In the genomic region with DNA sequence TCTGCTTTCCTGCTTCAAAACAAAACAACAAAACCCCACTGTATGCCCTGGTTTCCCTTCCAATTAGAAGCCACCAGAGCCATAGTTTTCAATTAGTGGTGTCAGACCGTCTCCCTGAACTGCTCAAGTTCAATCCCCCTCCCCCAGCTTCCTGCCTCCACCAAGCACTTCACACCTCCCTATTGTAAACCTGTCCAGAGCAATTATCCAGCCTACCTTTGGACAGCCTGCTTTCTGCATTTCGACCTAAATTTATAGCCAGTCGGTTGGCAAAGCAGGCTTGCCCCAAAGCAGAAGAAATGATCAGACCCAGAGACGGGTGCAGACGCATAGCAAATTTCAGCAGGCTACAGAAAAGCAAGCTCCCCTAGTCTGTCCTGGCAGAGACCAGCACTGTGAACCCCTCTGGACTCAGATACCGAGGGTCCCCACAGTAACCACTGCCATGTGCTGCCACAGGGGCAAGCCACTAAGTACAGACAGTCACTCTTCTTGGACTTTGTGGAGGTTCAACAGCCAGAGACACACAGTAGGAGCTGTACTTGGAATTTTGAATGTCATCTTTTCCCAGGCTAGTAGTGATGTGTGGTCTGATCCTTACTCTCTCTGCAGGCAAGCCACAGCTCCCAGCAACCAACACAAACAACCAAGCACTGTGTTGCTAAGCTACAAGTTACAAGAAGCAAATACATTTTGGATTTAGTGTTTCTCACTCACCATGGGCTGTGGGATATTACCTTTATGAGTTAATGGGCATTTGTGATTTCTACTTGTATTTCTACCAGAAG, we compare ENCODE assay signal across 12 mouse cellular contexts. TPM values are rescaled to one million over a fixed set of nuclear protein-coding genes. Genes with fewer than 3 reads are reported as not detected.
DNase-seq lines count a peak whose midpoint lies in the region; ATAC-seq lines count a peak whose summit lies in the region.
"Had no signal": no experiment of that assay in that cellular context is flagged by ENCODE, and none has a peak within 500 bp of the region (broad histone marks: within the 10 kb centered on the region; RNA-seq: fewer than 3 reads in every experiment).

No protein-coding gene starts in this region.

- H3K36me3 ChIP-seq in midbrain, embryonic 10.5 days, result no peaks in the 10 kb centered on the region
- no peaks in the 10 kb centered on the region for H3K36me3 ChIP-seq in midbrain, embryonic 13.5 days
- H3K36me3 ChIP-seq in forebrain, embryonic 13.5 days (ENCODE audit: poor library complexity, severe bottlenecking), result no peaks in the 10 kb centered on the region
- no peaks in the 10 kb centered on the region for H3K36me3 ChIP-seq in intestine, embryonic 16.5 days (ENCODE audit: control insufficient read depth, insufficient read depth, low read length)
- no peaks in the 10 kb centered on the region for H3K36me3 ChIP-seq in stomach, embryonic 14.5 days (ENCODE audit: control insufficient read depth, insufficient read depth, low read length)
- H3K36me3 ChIP-seq: embryonic facial prominence, embryonic 15.5 days; liver, embryonic 15.5 days had no signal

- no peaks in the 10 kb centered on the region for H3K27me3 ChIP-seq in midbrain, embryonic 10.5 days (ENCODE audit: low read depth, poor library complexity, severe bottlenecking)
- no peaks in the 10 kb centered on the region for H3K27me3 ChIP-seq in midbrain, embryonic 13.5 days
- no peaks in the 10 kb centered on the region for H3K27me3 ChIP-seq in forebrain, embryonic 13.5 days
- H3K27me3 ChIP-seq in intestine, embryonic 16.5 days (replicated peaks; ENCODE audit: control insufficient read depth, insufficient read depth, low read length), result no peaks in the 10 kb centered on the region
- H3K27me3 ChIP-seq in stomach, embryonic 14.5 days (ENCODE audit: control insufficient read depth, insufficient read depth, low read length), result no peaks in the 10 kb centered on the region
- H3K27me3 ChIP-seq: embryonic facial prominence, embryonic 15.5 days had no signal

- no peaks in the 10 kb centered on the region for H3K9me3 ChIP-seq in midbrain, embryonic 10.5 days (replicated peaks)
- H3K9me3 ChIP-seq in midbrain, embryonic 13.5 days, result no peaks in the 10 kb centered on the region
- no peaks in the 10 kb centered on the region for H3K9me3 ChIP-seq in forebrain, embryonic 13.5 days (replicated peaks)
- no peaks in the 10 kb centered on the region for H3K9me3 ChIP-seq in intestine, embryonic 16.5 days (ENCODE audit: control insufficient read depth, low read length)
- H3K9me3 ChIP-seq in stomach, embryonic 14.5 days (ENCODE audit: control insufficient read depth, low read depth, low read length), result no peaks in the 10 kb centered on the region
- H3K9me3 ChIP-seq: embryonic facial prominence, embryonic 15.5 days; liver, embryonic 15.5 days had no signal

- 0 out of 2 replicates have a peak overlapping the region, but pooled peaks have one; percentile 46 for H3K27ac ChIP-seq in midbrain, embryonic 10.5 days (replicated peaks)
- H3K27ac ChIP-seq in midbrain, embryonic 13.5 days, result no peak overlapping the region
- peak overlapping the region; percentile 68 for H3K27ac ChIP-seq in forebrain, embryonic 13.5 days
- peak overlapping the region; percentile 43 for H3K27ac ChIP-seq in intestine, embryonic 16.5 days (ENCODE audit: low read length)
- peak overlapping the region; percentile 71 for H3K27ac ChIP-seq in stomach, embryonic 14.5 days (ENCODE audit: low read length)
- H3K27ac ChIP-seq: liver, embryonic 15.5 days had no signal

- WGBS in midbrain, embryonic 10.5 days, result 50% methylated on average over 6 of the region's 6 CpGs
- WGBS in midbrain, embryonic 13.5 days, result 37% methylated on average over 6 of the region's 6 CpGs
- 31% methylated on average over 6 of the region's 6 CpGs for WGBS in forebrain, embryonic 13.5 days
- 24% methylated on average over 6 of the region's 6 CpGs for WGBS in intestine, embryonic 16.5 days
- WGBS in stomach, embryonic 14.5 days, result 26% methylated on average over 6 of the region's 6 CpGs

- ATAC-seq in midbrain, embryonic 13.5 days, result no peak
- no peak for ATAC-seq in forebrain, embryonic 13.5 days
- no peak for ATAC-seq in intestine, embryonic 16.5 days
- ATAC-seq in stomach, embryonic 14.5 days (ENCODE audit: insufficient number of reproducible peaks, insufficient read depth, low FRiP score, low read depth), result no peak

- no peak overlapping the region for H3K4me3 ChIP-seq in midbrain, embryonic 10.5 days
- no peak overlapping the region for H3K4me3 ChIP-seq in midbrain, embryonic 13.5 days (replicated peaks)
- no peak overlapping the region for H3K4me3 ChIP-seq in forebrain, embryonic 13.5 days
- H3K4me3 ChIP-seq in intestine, embryonic 16.5 days (ENCODE audit: low read length), result no peak overlapping the region
- H3K4me3 ChIP-seq in stomach, embryonic 14.5 days (ENCODE audit: low read depth, low read length), result no peak overlapping the region
- H3K4me3 ChIP-seq: embryonic facial prominence, embryonic 15.5 days; liver, embryonic 15.5 days had no signal

- peaks cover 73% of the 10 kb centered on the region for H3K4me1 ChIP-seq in midbrain, embryonic 10.5 days
- H3K4me1 ChIP-seq in midbrain, embryonic 13.5 days (replicated peaks), result peaks cover 78% of the 10 kb centered on the region
- peaks cover 81% of the 10 kb centered on the region for H3K4me1 ChIP-seq in forebrain, embryonic 13.5 days
- H3K4me1 ChIP-seq in intestine, embryonic 16.5 days (ENCODE audit: control insufficient read depth, insufficient read depth, low read length), result peaks cover 78% of the 10 kb centered on the region
- peaks cover 83% of the 10 kb centered on the region for H3K4me1 ChIP-seq in stomach, embryonic 14.5 days (ENCODE audit: control insufficient read depth, insufficient read depth, low read length)

- DNase-seq in midbrain, embryonic 10.5 days (ENCODE audit: low spot score), result no peak
- no peak for DNase-seq in left cerebral cortex, adult 8-10 months (ENCODE audit: low spot score in 2 of 2)
- no peak for DNase-seq in urinary bladder, adult 18-20 months (ENCODE audit: low spot score in 2 of 2)
- DNase-seq: cerebellum, postnatal 25 days; gastrocnemius, postnatal 10 days; kidney, adult 9 months had no signal

- no peak overlapping the region for H3K9ac ChIP-seq in midbrain, embryonic 13.5 days (replicated peaks)
- H3K9ac ChIP-seq in forebrain, embryonic 13.5 days, result 0 out of 2 replicates have a peak overlapping the region, but pooled peaks have one; percentile 12
- peak overlapping the region; percentile 41 for H3K9ac ChIP-seq in intestine, embryonic 16.5 days (ENCODE audit: low read depth, low read length)
- H3K9ac ChIP-seq in stomach, embryonic 14.5 days (replicated peaks; ENCODE audit: low read depth, low read length), result no peak overlapping the region
- H3K9ac ChIP-seq: embryonic facial prominence, embryonic 15.5 days; liver, embryonic 15.5 days had no signal

- no peak overlapping the region for H3K4me2 ChIP-seq in midbrain, embryonic 13.5 days (replicated peaks)
- H3K4me2 ChIP-seq in forebrain, embryonic 13.5 days, result peak overlapping the region; percentile 24
- peak overlapping the region; percentile 17; the same call in 1 of the 2 replicates for H3K4me2 ChIP-seq in intestine, embryonic 16.5 days (ENCODE audit: low read depth, low read length)
- H3K4me2 ChIP-seq in stomach, embryonic 14.5 days (replicated peaks; ENCODE audit: low read depth, low read length), result peak overlapping the region; percentile 33; the same call in 1 of the 2 replicates
- H3K4me2 ChIP-seq: embryonic facial prominence, embryonic 15.5 days; liver, embryonic 15.5 days had no signal

RNA-seq across cellular contexts. Expression of a gene that starts 21.4 kb away (rescaled TPM):
- polyA plus RNA-seq in midbrain, embryonic 10.5 days (2016; fragmentation: Nextera tagmentation; extraction: Ambion mirVana), result 13.4 and 13.9 TPM in 2 replicates
- 10.5 and 11.4 TPM in 2 replicates for polyA plus RNA-seq in midbrain, embryonic 13.5 days (2015; fragmentation: Nextera tagmentation; extraction: Ambion mirVana)
- polyA plus RNA-seq in forebrain, embryonic 13.5 days (2015; fragmentation: Nextera tagmentation; extraction: Ambion mirVana), result 6.4 and 7.6 TPM in 2 replicates
- 11.8 and 14.7 TPM in 2 replicates for polyA plus RNA-seq in intestine, embryonic 16.5 days (2015; fragmentation: Nextera tagmentation; extraction: Ambion mirVana)
- 49.3 and 51.7 TPM in 2 replicates for polyA plus RNA-seq in stomach, embryonic 14.5 days (2014; fragmentation: Nextera tagmentation; extraction: Ambion mirVana)
- total RNA-seq in left cerebral cortex, adult 8-10 months (2022), result 10 to 100 TPM; 28.5 to 38.8 (median 33.4) TPM

Comparison
In these comparisons a context has a peak if more than half of its experiments do, and no peak if none do; other contexts are left out.
1. H3K9ac ChIP-seq: peak in forebrain, embryonic 13.5 days (single experiment) and intestine, embryonic 16.5 days (single experiment); none in midbrain, embryonic 13.5 days (single experiment) and stomach, embryonic 14.5 days (single experiment).